Mouse (Mus musculus) urinary bladder, adult 18-20 months (tissue): ENCODE measurements at regions not wholly inside any gene's neighbourhood (a gene's known extent, or its start where the extent isn't known, plus 50 kb on each side); places are given as distances from the start of the nearest gene placed in this dataset.
"Not testable (repeated sequence)": the region's sequence is repeated elsewhere in the genome, so short reads cannot be mapped to it uniquely, and the experiment has no call there.

Experiments
- DNase-seq, 2 experiments: peaks; one replicate each; pipeline ENCODE4 v3.0.0; 2022; ENCODE audit warnings: low spot score in 2 of 2, mixed read lengths in 2 of 2

DNA sequence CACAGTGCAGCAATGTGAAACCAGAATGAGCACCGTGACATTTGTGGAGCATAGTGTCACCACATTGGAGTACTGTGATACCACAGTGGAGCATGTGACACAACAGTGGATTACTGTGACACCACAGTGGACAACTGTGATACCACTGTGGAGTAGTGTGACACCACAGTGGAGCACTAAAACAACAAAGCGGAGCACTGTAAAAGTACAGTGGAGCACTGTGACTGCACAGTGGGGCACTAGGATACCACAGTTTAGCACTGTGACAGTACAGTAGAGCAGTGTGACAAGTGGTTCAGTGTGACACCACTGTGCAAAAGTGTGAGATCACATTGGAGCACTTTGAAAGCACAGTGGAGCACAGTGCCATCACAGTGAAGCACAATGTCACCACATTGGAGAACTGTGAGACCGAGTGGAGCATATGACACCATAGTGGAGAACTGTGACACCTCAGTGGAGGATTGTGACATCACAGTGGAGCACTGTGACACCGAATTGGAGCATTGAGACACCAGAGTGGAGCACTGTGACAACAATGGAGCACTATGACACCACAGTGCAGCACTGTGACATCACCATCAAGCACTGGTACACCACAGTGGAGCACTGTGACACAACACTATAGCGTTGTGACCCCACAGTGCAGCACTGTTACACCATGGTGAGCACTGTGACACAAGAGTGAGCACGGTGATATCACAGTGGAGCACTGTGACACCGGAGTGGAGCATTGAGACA is 86.6 kb upstream of the Vmn1r2 start:
- peak in 1 of 2 experiments; percentile 0 for DNase-seq

DNA sequence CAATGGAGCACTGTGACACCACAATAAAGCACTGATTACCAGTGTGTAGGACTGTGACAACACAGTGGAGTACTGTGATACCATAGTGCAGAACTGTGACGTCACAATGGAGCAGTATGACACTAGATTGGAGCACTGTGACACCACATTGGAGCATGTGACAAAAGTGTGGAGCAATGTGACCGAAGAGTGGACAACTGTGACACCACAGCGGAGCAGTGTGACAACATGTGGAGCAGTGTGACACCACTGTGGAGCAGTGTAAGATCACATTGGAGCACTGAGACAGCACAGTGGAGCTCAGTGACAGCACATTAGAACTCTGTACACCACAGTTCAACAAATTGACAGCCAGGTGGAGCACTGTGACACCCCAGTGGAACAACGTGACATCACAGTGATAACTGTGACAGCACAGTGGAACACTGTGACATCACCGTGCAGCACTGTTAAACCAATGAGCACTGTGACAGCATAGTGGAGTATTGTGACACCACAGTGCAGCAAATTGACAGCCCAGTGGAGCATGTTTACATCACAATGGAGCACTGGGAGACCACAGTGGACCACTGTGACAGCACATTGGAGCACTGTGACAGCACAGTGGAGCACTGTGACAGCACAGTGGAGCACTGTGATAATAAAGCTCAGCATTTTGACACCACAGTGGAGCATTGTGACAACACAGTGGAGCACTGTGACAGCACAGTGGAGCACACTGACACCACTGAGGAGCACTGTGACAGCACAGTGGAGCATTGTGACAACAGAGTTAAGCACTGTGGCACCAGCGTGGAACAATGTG is 85.8 kb upstream of the Vmn1r2 start:
- peak in 1 of 2 experiments; percentile 1 for DNase-seq

DNA sequence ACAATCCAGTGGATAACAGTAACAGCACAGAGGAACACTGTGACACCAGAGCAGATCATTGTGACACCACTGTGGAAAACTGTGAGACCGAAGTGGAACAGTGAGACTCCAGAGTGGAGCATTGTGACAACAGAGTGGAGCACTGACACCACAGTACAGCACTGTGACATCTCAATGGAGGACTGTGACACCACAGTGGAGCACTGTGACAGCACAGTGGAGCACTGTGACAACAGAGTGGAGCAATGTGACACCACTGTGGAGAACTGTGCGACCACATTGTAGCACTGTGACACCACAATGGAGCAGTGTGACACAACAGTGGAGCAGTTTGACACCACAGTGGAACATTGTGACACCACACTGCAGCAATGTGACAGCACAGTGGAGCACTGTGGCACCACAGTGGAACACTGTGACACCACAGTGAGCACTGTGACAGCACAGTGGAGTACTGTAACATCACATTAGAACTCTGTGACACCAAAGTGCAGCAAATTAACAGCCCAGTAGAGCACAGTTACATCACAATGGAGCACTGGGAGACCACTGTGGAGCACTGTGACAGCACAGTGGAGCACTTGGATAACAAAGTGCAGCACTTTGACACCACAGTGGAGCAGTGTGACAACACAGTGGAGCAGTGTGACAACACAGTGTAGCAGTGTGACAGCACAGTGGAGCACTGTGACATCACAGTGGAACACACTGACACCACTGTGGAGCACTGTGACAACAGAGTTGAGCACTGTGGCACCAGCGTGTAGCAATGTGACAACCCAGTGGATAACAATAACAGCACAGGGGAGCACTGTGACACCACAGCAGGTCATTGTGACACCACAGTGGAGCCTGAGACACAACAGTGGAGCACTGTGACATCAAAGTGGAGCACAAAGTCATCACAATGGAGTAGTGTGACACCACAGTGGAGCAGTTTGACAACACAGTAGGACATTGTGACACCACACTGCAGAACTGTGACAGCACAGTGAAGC is 84.9 kb upstream of the Vmn1r2 start:
- DNase-seq = no peak

DNA sequence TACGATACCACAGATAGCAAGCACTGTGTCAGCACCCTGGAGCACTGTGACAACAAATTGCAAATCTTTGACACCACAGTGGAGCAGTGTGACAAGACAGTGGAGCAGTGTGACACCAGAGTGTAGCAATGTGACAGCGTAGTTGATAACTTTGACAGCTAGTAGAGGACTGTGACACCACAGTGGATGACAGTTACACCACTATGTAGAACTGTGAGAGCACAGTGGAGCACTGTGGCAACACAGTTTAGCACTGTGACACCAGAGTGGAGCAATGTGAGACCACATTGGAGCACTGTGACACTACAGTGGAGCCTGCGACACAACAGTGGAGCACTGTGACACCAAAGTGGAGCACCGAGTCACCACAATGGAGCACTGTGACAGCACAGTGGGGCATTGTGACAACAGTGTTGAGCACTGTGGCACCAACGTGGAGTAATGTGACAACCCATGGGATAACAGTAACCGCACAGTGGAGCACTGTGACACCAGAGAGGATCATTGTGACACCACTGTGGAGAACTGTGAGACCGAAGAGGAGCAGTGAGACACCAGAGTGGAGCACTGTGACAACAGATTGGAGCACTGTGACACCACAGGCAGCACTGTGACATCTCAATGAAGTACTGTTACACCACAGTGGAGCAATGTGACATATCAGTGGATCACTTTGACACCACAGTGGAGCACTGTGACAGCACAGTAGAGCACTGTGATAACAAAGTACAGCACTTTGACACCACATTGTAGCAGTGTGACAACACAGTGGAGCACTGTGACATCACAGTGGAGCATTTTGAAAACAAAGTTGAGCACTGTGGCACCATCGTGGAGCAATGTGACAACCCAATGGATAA is 83.7 kb upstream of the Vmn1r2 start:
- DNase-seq = peak in 1 of 2 experiments; percentile 6

DNA sequence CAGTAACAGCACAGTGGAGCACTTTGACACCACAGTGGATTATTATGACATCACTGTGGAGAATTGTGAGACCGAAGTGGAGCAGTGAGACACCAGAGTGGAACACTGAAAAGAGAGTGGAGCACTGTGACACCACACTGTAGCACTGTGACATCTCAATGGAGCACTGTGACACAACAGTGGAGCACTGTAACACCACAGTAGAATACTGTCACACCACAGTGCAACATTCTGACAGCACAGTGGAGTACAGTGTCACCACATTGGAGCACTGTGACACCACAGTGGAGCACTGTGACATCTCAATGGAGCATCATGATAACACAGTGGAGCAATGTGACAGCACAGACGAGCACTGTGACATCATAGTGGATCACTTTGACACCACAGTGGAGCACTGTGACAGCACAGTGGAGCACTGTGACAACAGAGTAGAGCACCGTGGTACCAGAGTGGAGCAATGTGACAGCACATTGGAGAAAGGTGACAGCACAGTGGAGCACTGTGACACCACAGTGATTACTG is 83.0 kb upstream of the Vmn1r2 start:
- no peak for DNase-seq

DNA sequence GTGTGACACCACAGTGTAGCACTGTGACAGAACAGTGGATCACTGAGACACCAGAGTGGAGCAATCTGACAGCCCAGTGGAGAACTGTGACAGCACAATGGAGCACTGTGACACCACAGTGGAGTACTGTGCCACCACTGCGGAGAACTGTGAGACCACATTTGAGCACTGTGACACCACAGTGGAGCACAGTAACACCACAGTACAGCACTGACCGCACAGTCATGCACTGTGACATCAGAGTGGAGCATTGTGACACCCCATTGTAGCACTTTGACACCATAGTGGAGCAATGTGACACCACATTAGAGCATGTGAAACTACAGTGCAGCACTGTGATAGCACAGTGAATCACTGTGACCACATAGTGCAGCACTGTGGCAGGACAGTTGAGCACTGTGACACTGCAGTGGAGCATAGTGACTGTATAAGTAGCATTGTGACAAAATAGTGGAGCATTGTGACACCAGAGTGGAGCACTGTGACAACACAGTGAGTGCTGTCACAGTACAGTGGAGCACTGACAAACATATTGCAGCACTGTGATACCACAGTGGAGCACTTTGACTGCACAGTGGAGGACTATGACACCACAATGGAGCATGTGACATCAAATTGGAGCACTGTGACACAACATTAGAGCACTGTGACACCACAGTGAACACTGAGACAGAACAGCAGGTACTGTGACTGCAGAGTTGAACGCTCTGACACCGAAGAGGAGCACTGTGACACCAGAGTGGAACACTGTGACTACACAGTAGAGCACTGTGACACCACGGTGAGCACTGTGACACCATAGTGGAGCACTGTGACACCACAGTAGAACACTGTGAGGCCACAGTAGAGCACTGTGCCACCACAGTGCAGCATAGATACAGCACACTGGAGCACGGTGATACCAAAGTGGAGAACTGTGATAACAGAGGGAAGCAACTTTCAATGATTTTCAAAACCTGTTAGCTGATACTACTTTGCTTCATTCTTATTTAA is 81.4 kb upstream of the Vmn1r2 start:
- DNase-seq = peak in 1 of 2 experiments; percentile 0

DNA sequence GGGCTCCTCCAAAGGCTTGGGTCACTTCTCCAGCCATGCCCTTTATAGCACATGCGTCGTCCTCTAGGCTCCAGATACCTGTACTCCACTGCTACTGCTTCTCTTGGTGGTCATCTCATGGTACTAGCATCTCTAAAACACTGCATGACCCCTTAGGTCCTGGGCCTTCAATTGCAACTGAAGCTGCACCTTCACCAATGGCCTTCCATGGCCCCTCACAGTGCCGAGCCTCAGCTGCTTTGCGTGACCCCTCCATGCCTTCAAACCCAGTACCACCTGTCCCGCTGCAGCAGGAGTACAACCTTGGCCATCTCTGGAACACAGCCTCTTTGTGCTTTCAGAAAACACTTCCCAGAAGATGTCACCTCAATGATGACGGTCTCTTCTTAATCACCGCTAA is 79.5 kb upstream of the Vmn1r2 start:
- not testable (repeated sequence) for DNase-seq

DNA sequence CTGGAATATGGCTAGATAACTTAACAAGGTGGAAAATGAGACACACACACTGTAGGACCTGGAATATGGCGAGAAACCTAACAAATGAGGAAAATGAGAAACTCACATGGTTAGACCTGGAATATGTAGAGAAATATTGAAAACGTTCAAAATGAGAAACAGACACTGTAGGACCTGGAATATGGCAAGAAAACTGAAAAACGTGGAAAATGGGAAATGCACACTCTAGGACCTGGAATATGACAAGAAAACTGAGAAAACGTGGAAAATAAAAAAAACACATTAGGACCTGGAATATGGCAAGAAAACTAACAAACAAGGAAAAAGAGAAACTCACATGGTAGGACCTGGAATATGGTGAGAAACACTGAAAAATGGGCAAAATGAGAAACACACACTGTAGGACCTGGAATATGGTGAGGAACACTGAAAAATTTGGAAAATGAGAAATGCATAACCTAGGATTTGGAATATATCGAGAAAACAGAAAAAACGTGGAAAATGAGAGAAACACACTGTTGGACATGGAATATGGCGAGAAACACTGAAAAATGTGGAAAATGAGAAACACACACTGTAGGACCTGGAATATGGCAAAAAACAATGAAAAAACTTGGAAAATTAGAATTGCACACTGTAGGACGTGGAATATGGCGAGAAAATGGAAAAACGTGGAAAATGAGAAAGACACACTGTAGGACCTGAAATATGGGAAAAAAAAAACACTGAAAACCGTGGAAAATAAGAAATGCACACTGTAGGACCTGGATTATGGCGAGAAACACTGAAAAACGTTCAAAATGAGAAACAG is 77.3 kb upstream of the Vmn1r2 start:
- DNase-seq = no peak

DNA sequence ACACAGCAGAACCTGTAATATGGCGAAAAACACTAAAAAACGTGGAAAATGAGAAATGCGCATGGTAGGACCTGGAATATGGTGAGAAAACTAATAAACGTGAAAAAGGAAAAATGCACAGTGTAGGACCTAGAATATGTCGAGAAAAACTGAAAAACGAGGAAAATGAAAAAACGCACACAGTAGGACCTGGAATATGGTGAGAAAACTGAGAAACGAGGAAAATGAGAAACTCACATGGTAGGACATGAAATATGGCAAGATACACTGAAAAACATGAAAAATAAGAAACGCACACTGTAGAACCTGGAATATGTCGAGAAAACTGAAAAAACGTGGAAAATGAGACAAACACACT is 76.8 kb upstream of the Vmn1r2 start:
- no peak for DNase-seq

DNA sequence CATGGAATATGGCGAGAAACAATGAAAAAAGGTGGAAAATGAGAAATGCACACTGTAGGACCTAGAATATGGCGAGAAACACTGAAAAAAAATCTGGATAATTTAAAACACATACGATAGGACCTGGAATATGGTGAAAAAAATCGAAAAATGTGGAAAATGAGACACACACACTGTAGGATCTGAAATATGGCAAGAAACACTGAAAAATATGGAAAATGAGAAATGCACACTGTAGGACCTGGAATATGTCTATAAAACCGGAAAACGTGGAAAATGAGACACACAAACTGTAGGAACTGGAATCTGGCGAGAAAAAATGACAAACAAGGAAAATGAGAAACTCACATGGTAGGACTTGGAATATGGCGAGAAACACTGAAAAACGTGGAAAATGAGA is 76.4 kb upstream of the Vmn1r2 start:
- DNase-seq = no peak
